27 mouse cellular contexts compared by ENCODE assay signal in the genomic region with DNA sequence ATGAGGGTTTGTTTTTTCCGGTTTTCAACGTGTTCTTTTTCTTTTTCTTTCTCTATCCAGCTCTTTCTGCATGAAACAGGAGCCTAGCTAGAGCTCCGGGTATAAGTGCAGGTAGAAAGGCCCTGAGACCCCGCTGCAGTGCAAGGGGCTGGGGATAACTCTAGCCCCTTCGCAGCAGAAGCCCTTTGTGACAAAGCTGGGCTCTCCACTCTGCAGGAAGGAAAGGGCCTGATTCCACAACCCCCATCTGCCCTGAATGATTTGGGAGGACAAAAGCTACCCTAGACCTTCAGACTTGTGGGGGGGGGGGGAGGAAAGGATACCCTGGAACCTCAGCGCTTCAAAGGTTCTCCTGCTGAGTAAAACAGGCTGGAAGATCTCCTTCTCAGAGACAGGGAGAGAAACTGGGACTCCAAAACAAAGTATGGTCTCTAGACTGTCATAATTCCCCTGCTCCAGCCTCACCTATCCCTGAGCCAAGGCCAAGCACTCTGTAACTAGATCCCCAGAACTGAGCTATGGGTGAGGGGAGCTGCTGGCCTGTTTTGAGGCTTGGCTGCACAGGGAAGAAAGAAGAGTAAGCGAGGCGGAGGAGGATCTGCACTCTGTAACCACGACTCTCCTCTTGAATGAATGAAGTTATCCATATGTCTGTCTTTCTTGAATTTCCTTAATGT. TPM values are rescaled to one million over a fixed set of nuclear protein-coding genes. Genes with fewer than 3 reads are reported as not detected.
DNase-seq lines count a peak whose midpoint lies in the region; ATAC-seq and TF ChIP-seq lines count a peak whose summit lies in the region.
"Had no signal": no experiment of that assay in that cellular context is flagged by ENCODE, and none has a peak within 500 bp of the region (broad histone marks: within the 10 kb centered on the region; RNA-seq: fewer than 3 reads in every experiment).

No protein-coding gene starts in this region.

- peak; percentile 50 for DNase-seq in forebrain, embryonic 11.5 days (ENCODE audit: low spot score)
- DNase-seq in forebrain, postnatal 0 days, result no peak
- no peak for DNase-seq in kidney, postnatal 10 days
- peak; percentile 22 for DNase-seq in neural tube, embryonic 11.5 days (ENCODE audit: low spot score)
- no peak for DNase-seq in neural tube, embryonic 10.5 days (ENCODE audit: extremely low spot score, low spot score)
- DNase-seq: adrenal gland, postnatal 10 days; cerebellum, adult 18-20 months; heart, postnatal 10 days; kidney, adult 8-10 months; liver; liver, postnatal 0 days; thymus, postnatal 14 days had no signal

- H3K4me3 ChIP-seq in forebrain, embryonic 11.5 days (ENCODE audit: low read depth, low read length), result no peak overlapping the region
- no peak overlapping the region for H3K4me3 ChIP-seq in forebrain, postnatal 0 days (ENCODE audit: low read depth, low read length)
- H3K4me3 ChIP-seq in kidney, embryonic 14.5 days (ENCODE audit: low read length), result peak overlapping the region; percentile 29; the same call in 1 of the 2 replicates
- 0 out of 2 replicates have a peak overlapping the region, but pooled peaks have one; percentile 4 for H3K4me3 ChIP-seq in neural tube, embryonic 11.5 days (ENCODE audit: low read depth, low read length)
- H3K4me3 ChIP-seq: embryonic facial prominence, embryonic 12.5 days; forebrain, embryonic 12.5 days; heart, embryonic 12.5 days; hindbrain, embryonic 13.5 days had no signal

- no peaks in the 10 kb centered on the region for H3K9me3 ChIP-seq in forebrain, embryonic 11.5 days (ENCODE audit: control insufficient read depth, low read length)
- H3K9me3 ChIP-seq in forebrain, postnatal 0 days (ENCODE audit: low read length), result no peaks in the 10 kb centered on the region
- no peaks in the 10 kb centered on the region for H3K9me3 ChIP-seq in kidney, embryonic 14.5 days (ENCODE audit: control insufficient read depth, low read length)
- H3K9me3 ChIP-seq in neural tube, embryonic 11.5 days (ENCODE audit: control insufficient read depth, low read length), result no peaks in the 10 kb centered on the region
- H3K9me3 ChIP-seq: embryonic facial prominence, embryonic 12.5 days; forebrain, embryonic 12.5 days; heart, embryonic 12.5 days; hindbrain, embryonic 13.5 days had no signal

- no peak for TF ChIP-seq CTCF in forebrain, postnatal 0 days (IDR thresholded peaks at IDR 0.05; ENCODE audit: low read depth)

- WGBS in forebrain, embryonic 11.5 days, result under 1% methylated on average over 9 of the region's 9 CpGs
- 4% methylated on average over 9 of the region's 9 CpGs for WGBS in forebrain, postnatal 0 days
- 11% methylated on average over 9 of the region's 9 CpGs for WGBS in kidney, embryonic 14.5 days
- 3% methylated on average over 9 of the region's 9 CpGs for WGBS in neural tube, embryonic 11.5 days

- no peaks in the 10 kb centered on the region for H3K36me3 ChIP-seq in forebrain, embryonic 11.5 days (ENCODE audit: control insufficient read depth, insufficient read depth, low read length)
- H3K36me3 ChIP-seq in forebrain, postnatal 0 days (ENCODE audit: insufficient read depth), result no peaks in the 10 kb centered on the region
- H3K36me3 ChIP-seq in kidney, embryonic 14.5 days (ENCODE audit: control insufficient read depth, insufficient read depth, low read length), result no peaks in the 10 kb centered on the region
- no peaks in the 10 kb centered on the region for H3K36me3 ChIP-seq in neural tube, embryonic 11.5 days (ENCODE audit: control insufficient read depth, insufficient read depth, low read length)
- H3K36me3 ChIP-seq: embryonic facial prominence, embryonic 12.5 days; forebrain, embryonic 12.5 days; heart, embryonic 12.5 days; hindbrain, embryonic 13.5 days had no signal

- peaks cover 4% of the 10 kb centered on the region; the same call in 1 of the 2 replicates for H3K4me1 ChIP-seq in forebrain, embryonic 11.5 days (replicated peaks; ENCODE audit: control insufficient read depth, insufficient read depth, low read length)
- H3K4me1 ChIP-seq in forebrain, postnatal 0 days (ENCODE audit: insufficient read depth), result no peaks in the 10 kb centered on the region
- peaks cover 34% of the 10 kb centered on the region for H3K4me1 ChIP-seq in kidney, embryonic 14.5 days (ENCODE audit: control insufficient read depth, insufficient read depth, low read length)
- 0 out of 2 replicates have a peak, but pooled peaks cover 6% of the 10 kb centered on the region for H3K4me1 ChIP-seq in neural tube, embryonic 11.5 days (ENCODE audit: control insufficient read depth, insufficient read depth, low read length)

- no peak overlapping the region for H3K4me2 ChIP-seq in forebrain, embryonic 11.5 days (ENCODE audit: low read depth, low read length, severe bottlenecking)
- no peak overlapping the region for H3K4me2 ChIP-seq in forebrain, postnatal 0 days (ENCODE audit: low read depth)
- peak overlapping the region; percentile 46 for H3K4me2 ChIP-seq in kidney, embryonic 14.5 days (replicated peaks; ENCODE audit: low read depth, low read length)
- no peak overlapping the region; the same call in 1 of the 2 replicates for H3K4me2 ChIP-seq in neural tube, embryonic 11.5 days (ENCODE audit: low read depth)
- H3K4me2 ChIP-seq: embryonic facial prominence, embryonic 12.5 days; forebrain, embryonic 12.5 days; heart, embryonic 12.5 days; hindbrain, embryonic 13.5 days; midbrain, embryonic 11.5 days had no signal

- no peak overlapping the region for H3K9ac ChIP-seq in forebrain, embryonic 11.5 days (ENCODE audit: low read length)
- H3K9ac ChIP-seq in forebrain, postnatal 0 days, result no peak overlapping the region
- H3K9ac ChIP-seq in kidney, embryonic 14.5 days (ENCODE audit: low read depth, low read length), result peak overlapping the region; percentile 58
- H3K9ac ChIP-seq in neural tube, embryonic 11.5 days (ENCODE audit: low read length), result 0 out of 2 replicates have a peak overlapping the region, but pooled peaks have one; percentile 1
- H3K9ac ChIP-seq: embryonic facial prominence, embryonic 12.5 days; forebrain, embryonic 12.5 days; heart, embryonic 12.5 days; hindbrain, embryonic 13.5 days; liver, postnatal 0 days had no signal

- no peak for ATAC-seq in forebrain, embryonic 11.5 days (replicated peaks; ENCODE audit: low FRiP score)
- ATAC-seq in forebrain, postnatal 0 days, result no peak
- peak; percentile 66 for ATAC-seq in kidney, embryonic 14.5 days (ENCODE audit: low FRiP score, low TSS enrichment)
- ATAC-seq in neural tube, embryonic 11.5 days (ENCODE audit: insufficient read depth, low FRiP score, low TSS enrichment), result no peak
- no peak for ATAC-seq in megakaryocyte progenitor cell, adult 5-6 weeks (replicated peaks; ENCODE audit: poor library complexity)
- ATAC-seq: liver, postnatal 0 days; lung, postnatal 0 days had no signal

- no peak overlapping the region for H3K27ac ChIP-seq in forebrain, embryonic 11.5 days (ENCODE audit: low read depth, low read length)
- no peak overlapping the region for H3K27ac ChIP-seq in forebrain, postnatal 0 days (ENCODE audit: low read depth, low read length)
- peak overlapping the region; percentile 77 for H3K27ac ChIP-seq in kidney, embryonic 14.5 days (ENCODE audit: low read depth, low read length)
- H3K27ac ChIP-seq in neural tube, embryonic 11.5 days (ENCODE audit: low read depth, low read length), result no peak overlapping the region
- H3K27ac ChIP-seq: embryonic facial prominence, embryonic 12.5 days; forebrain, embryonic 12.5 days; hindbrain, embryonic 13.5 days; macrophage had no signal

- peaks cover 100% of the 10 kb centered on the region for H3K27me3 ChIP-seq in forebrain, embryonic 11.5 days (ENCODE audit: control insufficient read depth, insufficient read depth, low read length)
- peaks cover 98% of the 10 kb centered on the region for H3K27me3 ChIP-seq in forebrain, postnatal 0 days (ENCODE audit: insufficient read depth, low read length)
- H3K27me3 ChIP-seq in kidney, embryonic 14.5 days (ENCODE audit: control insufficient read depth, insufficient read depth, low read length), result peaks cover 43% of the 10 kb centered on the region
- peaks cover 100% of the 10 kb centered on the region for H3K27me3 ChIP-seq in neural tube, embryonic 11.5 days (ENCODE audit: control insufficient read depth, insufficient read depth, low read length)

RNA-seq across cellular contexts. Expression of a gene that starts 1.7 kb away (rescaled TPM):
- polyA plus RNA-seq in forebrain, embryonic 11.5 days (2014; fragmentation: Nextera tagmentation; extraction: Ambion mirVana), result not detected in 2 replicates
- not detected in 2 replicates for total RNA-seq in forebrain, postnatal 0 days (2014; rRNA removed)
- polyA plus RNA-seq in forebrain, postnatal 0 days (2015; fragmentation: Nextera tagmentation; extraction: Ambion mirVana), result not detected in 2 replicates
- polyA plus RNA-seq in kidney, embryonic 14.5 days (2014; fragmentation: Nextera tagmentation; extraction: Ambion mirVana), result 6.2 and 7.2 TPM in 2 replicates
- 2.1 TPM in 2 replicates for polyA plus RNA-seq in neural tube, embryonic 11.5 days (2014; fragmentation: Nextera tagmentation; extraction: Ambion mirVana)
- not detected in 2 replicates for total RNA-seq in megakaryocyte progenitor cell, adult 5-6 weeks (2015)
- not detected in 2 replicates for total RNA-seq in megakaryocyte progenitor cell, adult 5-6 weeks (2017)
- total RNA-seq: adrenal gland, postnatal 10 days; gastrocnemius, adult 18-20 months; heart, postnatal 10 days; layer of hippocampus, adult 18-20 months; layer of hippocampus, postnatal 25 days had no signal
- polyA plus RNA-seq: embryonic facial prominence, embryonic 12.5 days; forebrain, embryonic 12.5 days; hindbrain, embryonic 13.5 days; liver, postnatal 0 days; lung, postnatal 0 days; macrophage; midbrain, embryonic 11.5 days; spleen, adult 2 months; testis, adult 2 months had no signal

RNA-seq across cellular contexts. Expression of a gene that starts 2.8 kb away (rescaled TPM):
- not detected in 2 replicates for polyA plus RNA-seq in forebrain, embryonic 11.5 days (2014; fragmentation: Nextera tagmentation; extraction: Ambion mirVana)
- not detected in 2 replicates for total RNA-seq in forebrain, postnatal 0 days (2014; rRNA removed)
- not detected in 2 replicates for polyA plus RNA-seq in forebrain, postnatal 0 days (2015; fragmentation: Nextera tagmentation; extraction: Ambion mirVana)
- polyA plus RNA-seq in kidney, embryonic 14.5 days (2014; fragmentation: Nextera tagmentation; extraction: Ambion mirVana), result 54.5 and 56.2 TPM in 2 replicates
- 8.1 and 8.5 TPM in 2 replicates for polyA plus RNA-seq in neural tube, embryonic 11.5 days (2014; fragmentation: Nextera tagmentation; extraction: Ambion mirVana)
- total RNA-seq in megakaryocyte progenitor cell, adult 5-6 weeks (2015), result not detected in 2 replicates
- total RNA-seq in megakaryocyte progenitor cell, adult 5-6 weeks (2017), result not detected in 2 replicates
- total RNA-seq: adrenal gland, postnatal 10 days; gastrocnemius, adult 18-20 months; heart, postnatal 10 days; layer of hippocampus, adult 18-20 months; layer of hippocampus, postnatal 25 days had no signal
- polyA plus RNA-seq: embryonic facial prominence, embryonic 12.5 days; forebrain, embryonic 12.5 days; heart, embryonic 12.5 days; hindbrain, embryonic 13.5 days; liver, postnatal 0 days; lung, postnatal 0 days; macrophage; midbrain, embryonic 11.5 days; spleen, adult 2 months; testis, adult 2 months had no signal

RNA-seq across cellular contexts. Expression of a gene that starts 8.4 kb away (rescaled TPM):
- not detected in 2 replicates for polyA plus RNA-seq in forebrain, embryonic 11.5 days (2014; fragmentation: Nextera tagmentation; extraction: Ambion mirVana)
- not detected in 2 replicates for total RNA-seq in forebrain, postnatal 0 days (2014; rRNA removed)
- not detected in 2 replicates for polyA plus RNA-seq in forebrain, postnatal 0 days (2015; fragmentation: Nextera tagmentation; extraction: Ambion mirVana)
- polyA plus RNA-seq in kidney, embryonic 14.5 days (2014; fragmentation: Nextera tagmentation; extraction: Ambion mirVana), result 0.17 and 0.22 TPM in 2 replicates
- polyA plus RNA-seq in neural tube, embryonic 11.5 days (2014; fragmentation: Nextera tagmentation; extraction: Ambion mirVana), result 0.41 and 1.0 TPM in 2 replicates
- not detected in 2 replicates for total RNA-seq in megakaryocyte progenitor cell, adult 5-6 weeks (2015)
- total RNA-seq in megakaryocyte progenitor cell, adult 5-6 weeks (2017), result not detected in 2 replicates
- total RNA-seq: adrenal gland, postnatal 10 days; gastrocnemius, adult 18-20 months; heart, postnatal 10 days; layer of hippocampus, adult 18-20 months; layer of hippocampus, postnatal 25 days had no signal
- polyA plus RNA-seq: embryonic facial prominence, embryonic 12.5 days; forebrain, embryonic 12.5 days; hindbrain, embryonic 13.5 days; liver, postnatal 0 days; lung, postnatal 0 days; macrophage; midbrain, embryonic 11.5 days; spleen, adult 2 months; testis, adult 2 months had no signal

RNA-seq across cellular contexts. Expression of a gene that starts 15.2 kb away (rescaled TPM):
- not detected in 2 replicates for polyA plus RNA-seq in forebrain, embryonic 11.5 days (2014; fragmentation: Nextera tagmentation; extraction: Ambion mirVana)
- total RNA-seq in forebrain, postnatal 0 days (2014; rRNA removed), result not detected in 2 replicates
- not detected in 2 replicates for polyA plus RNA-seq in forebrain, postnatal 0 days (2015; fragmentation: Nextera tagmentation; extraction: Ambion mirVana)
- 45.1 and 45.9 TPM in 2 replicates for polyA plus RNA-seq in kidney, embryonic 14.5 days (2014; fragmentation: Nextera tagmentation; extraction: Ambion mirVana)
- polyA plus RNA-seq in neural tube, embryonic 11.5 days (2014; fragmentation: Nextera tagmentation; extraction: Ambion mirVana), result 28.1 and 29.3 TPM in 2 replicates
- total RNA-seq in megakaryocyte progenitor cell, adult 5-6 weeks (2015), result not detected in 2 replicates
- total RNA-seq in megakaryocyte progenitor cell, adult 5-6 weeks (2017), result not detected in 2 replicates
- total RNA-seq: heart, postnatal 10 days; layer of hippocampus, adult 18-20 months; layer of hippocampus, postnatal 25 days had no signal
- polyA plus RNA-seq: embryonic facial prominence, embryonic 12.5 days; forebrain, embryonic 12.5 days; heart, embryonic 12.5 days; hindbrain, embryonic 13.5 days; liver, postnatal 0 days; macrophage; midbrain, embryonic 11.5 days; spleen, adult 2 months had no signal

RNA-seq across cellular contexts. Expression of a gene that starts 17.2 kb away (rescaled TPM):
- not detected in 2 replicates for polyA plus RNA-seq in forebrain, embryonic 11.5 days (2014; fragmentation: Nextera tagmentation; extraction: Ambion mirVana)
- not detected in 2 replicates for total RNA-seq in forebrain, postnatal 0 days (2014; rRNA removed)
- polyA plus RNA-seq in forebrain, postnatal 0 days (2015; fragmentation: Nextera tagmentation; extraction: Ambion mirVana), result not detected in 2 replicates
- not detected in 2 replicates for polyA plus RNA-seq in kidney, embryonic 14.5 days (2014; fragmentation: Nextera tagmentation; extraction: Ambion mirVana)
- 0.54 and 0.69 TPM in 2 replicates for polyA plus RNA-seq in neural tube, embryonic 11.5 days (2014; fragmentation: Nextera tagmentation; extraction: Ambion mirVana)
- total RNA-seq in megakaryocyte progenitor cell, adult 5-6 weeks (2015), result not detected in 2 replicates
- total RNA-seq in megakaryocyte progenitor cell, adult 5-6 weeks (2017), result not detected in 2 replicates
- total RNA-seq: adrenal gland, postnatal 10 days; gastrocnemius, adult 18-20 months; heart, postnatal 10 days; layer of hippocampus, adult 18-20 months; layer of hippocampus, postnatal 25 days had no signal
- polyA plus RNA-seq: forebrain, embryonic 12.5 days; gonadal fat pad, adult 2 months; heart, embryonic 12.5 days; liver, postnatal 0 days; lung, postnatal 0 days; macrophage; spleen, adult 2 months had no signal

Comparison
In these comparisons a context has a peak if more than half of its experiments do, and no peak if none do; other contexts are left out.
1. DNase-seq: peak in forebrain, embryonic 11.5 days (single experiment) and neural tube, embryonic 11.5 days (single experiment); none in forebrain, postnatal 0 days (single experiment), kidney, postnatal 10 days (single experiment) and neural tube, embryonic 10.5 days (single experiment).
2. H3K4me3 ChIP-seq: peak in kidney, embryonic 14.5 days (single experiment) and neural tube, embryonic 11.5 days (single experiment); none in forebrain, embryonic 11.5 days (single experiment) and forebrain, postnatal 0 days (single experiment).
3. H3K9ac ChIP-seq: peak in kidney, embryonic 14.5 days (single experiment) and neural tube, embryonic 11.5 days (single experiment); none in forebrain, embryonic 11.5 days (single experiment) and forebrain, postnatal 0 days (single experiment).